Mouse (Mus musculus) liver, embryonic 15.5 days (tissue): ENCODE measurements around the gene Smarcd2. TPM values are rescaled to one million over a fixed set of nuclear protein-coding genes. Genes with fewer than 3 reads are reported as not detected.
A peak's percentile ranks its signal among the peaks of the same experiment; 100 is the strongest.

Source experiments
- ATAC-seq: fragments of 200-750 bp; cut with Nextera tagmentation; 2 replicates; pipeline ENCODE4 v1.8.0; 2017; ENCODE audit warnings: moderate number of reproducible peaks, mild to moderate bottlenecking, moderate library complexity; ENCODE audit not compliant: insufficient read depth
- H3K27ac ChIP-seq: fragments of 300-500 bp; sonication (generic); replicated peaks from 2 replicates; pipeline ENCODE4 v1.5.1; 2015; ENCODE audit warnings: mild to moderate bottlenecking, inconsistent platforms
- H3K27me3 ChIP-seq: fragments of 300-500 bp; sonication (generic); 2 replicates; pipeline ENCODE4 v1.6.1; 2015; ENCODE audit warnings: mild to moderate bottlenecking, inconsistent platforms
- H3K36me3 ChIP-seq: fragments of 300-500 bp; sonication (generic); replicated peaks from 2 replicates; pipeline ENCODE4 v1.6.1; 2015; ENCODE audit warnings: moderate library complexity, mild to moderate bottlenecking, inconsistent platforms
- H3K4me1 ChIP-seq: fragments of 300-500 bp; sonication (generic); replicated peaks from 2 replicates; pipeline ENCODE4 v1.6.1; 2015; ENCODE audit warnings: inconsistent platforms
- H3K4me2 ChIP-seq: fragments of 300-500 bp; sonication (generic); 2 replicates; pipeline ENCODE4 v1.6.1; 2015; ENCODE audit warnings: moderate library complexity, mild to moderate bottlenecking, inconsistent platforms
- H3K4me3 ChIP-seq: fragments of 300-500 bp; sonication (generic); replicated peaks from 2 replicates; pipeline ENCODE4 v1.5.1; 2015; ENCODE audit warnings: mild to moderate bottlenecking, inconsistent platforms
- H3K9ac ChIP-seq: fragments of 300-500 bp; sonication (generic); 2 replicates; pipeline ENCODE4 v1.6.1; 2015; ENCODE audit warnings: moderate library complexity, mild to moderate bottlenecking, inconsistent platforms
- H3K9me3 ChIP-seq: fragments of 300-500 bp; sonication (generic); replicated peaks from 2 replicates; pipeline ENCODE4 v1.6.1; 2016; ENCODE audit warnings: inconsistent platforms
- WGBS: fragments of 180-500 bp; shearing (Covaris S2); methylation state at CpG from one replicate; pipeline ENCODE4 v1.1.7; 2015; ENCODE audit warnings: mixed read lengths; ENCODE audit not compliant: insufficient replicate concordance; 5-methylcytosine and 5-hydroxymethylcytosine counted together
- polyA plus RNA-seq: library from polyadenylated mRNA; unstranded; fragments of >200 nt; fragmentation: Nextera tagmentation; extraction: Ambion mirVana; gene quantifications from 2 replicates; pipeline ENCODE4 v1.2.1, GENCODE M21; 2015

Smarcd2 gene
- 26.7 and 26.8 TPM in 2 replicates for polyA plus RNA-seq

DNA sequence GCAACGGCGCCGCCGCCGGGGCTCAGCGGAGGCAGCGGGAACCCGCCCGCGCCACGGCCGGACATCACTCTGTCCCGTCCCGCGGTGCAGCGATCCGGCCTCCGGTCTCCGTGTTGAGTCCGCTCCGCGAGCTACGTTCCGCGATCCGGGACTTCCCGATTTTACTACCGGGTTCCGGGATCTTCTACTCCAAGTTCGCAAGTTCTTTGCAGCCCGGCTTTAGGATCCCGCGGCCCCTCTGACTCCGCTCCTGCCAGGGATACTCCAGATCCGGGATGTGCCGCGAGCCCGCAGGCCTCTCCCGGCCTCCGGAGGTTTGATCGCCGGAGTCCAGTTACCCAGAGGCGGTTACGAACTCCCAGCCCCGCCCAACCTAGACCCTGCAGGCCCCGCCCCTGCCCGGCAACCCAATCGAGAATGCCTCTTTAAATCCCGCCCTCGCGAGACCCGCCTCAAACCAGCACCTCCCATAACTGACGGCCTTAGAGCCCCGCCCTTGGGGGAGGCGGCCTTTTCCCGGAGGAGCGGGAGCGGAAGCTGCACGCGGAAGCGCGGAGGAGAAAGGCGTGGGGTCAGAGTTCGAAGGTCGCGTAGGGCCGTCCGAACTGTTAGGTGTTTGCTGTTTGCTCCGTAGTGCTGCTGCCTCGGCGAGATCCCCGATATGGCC, at the start of gene Smarcd2:
TSS of gene Smarcd2 (minus strand) at position 329 of the 667 bp plus-strand sequence.
- Histone ChIP-seq H3K9ac (peak within 1 kb of the TSS; percentile 99), H3K4me2 (peak within 1 kb of the TSS; percentile 92), H3K4me1 (peaks cover 58% of the 10 kb centered on the region), H3K9me3 (no peaks in the 10 kb centered on the region), H3K36me3 (peaks cover 7% of the 10 kb centered on the region; the same call in 1 of the 2 replicates), H3K27ac (peak within 1 kb of the TSS; percentile 93), H3K4me3 (peak within 1 kb of the TSS; percentile 99), H3K27me3 (no peaks in the 10 kb centered on the region)
- peak; percentile 93 for ATAC-seq
- WGBS: under 1% methylated on average over 69 of the region's 72 CpGs

DNA sequence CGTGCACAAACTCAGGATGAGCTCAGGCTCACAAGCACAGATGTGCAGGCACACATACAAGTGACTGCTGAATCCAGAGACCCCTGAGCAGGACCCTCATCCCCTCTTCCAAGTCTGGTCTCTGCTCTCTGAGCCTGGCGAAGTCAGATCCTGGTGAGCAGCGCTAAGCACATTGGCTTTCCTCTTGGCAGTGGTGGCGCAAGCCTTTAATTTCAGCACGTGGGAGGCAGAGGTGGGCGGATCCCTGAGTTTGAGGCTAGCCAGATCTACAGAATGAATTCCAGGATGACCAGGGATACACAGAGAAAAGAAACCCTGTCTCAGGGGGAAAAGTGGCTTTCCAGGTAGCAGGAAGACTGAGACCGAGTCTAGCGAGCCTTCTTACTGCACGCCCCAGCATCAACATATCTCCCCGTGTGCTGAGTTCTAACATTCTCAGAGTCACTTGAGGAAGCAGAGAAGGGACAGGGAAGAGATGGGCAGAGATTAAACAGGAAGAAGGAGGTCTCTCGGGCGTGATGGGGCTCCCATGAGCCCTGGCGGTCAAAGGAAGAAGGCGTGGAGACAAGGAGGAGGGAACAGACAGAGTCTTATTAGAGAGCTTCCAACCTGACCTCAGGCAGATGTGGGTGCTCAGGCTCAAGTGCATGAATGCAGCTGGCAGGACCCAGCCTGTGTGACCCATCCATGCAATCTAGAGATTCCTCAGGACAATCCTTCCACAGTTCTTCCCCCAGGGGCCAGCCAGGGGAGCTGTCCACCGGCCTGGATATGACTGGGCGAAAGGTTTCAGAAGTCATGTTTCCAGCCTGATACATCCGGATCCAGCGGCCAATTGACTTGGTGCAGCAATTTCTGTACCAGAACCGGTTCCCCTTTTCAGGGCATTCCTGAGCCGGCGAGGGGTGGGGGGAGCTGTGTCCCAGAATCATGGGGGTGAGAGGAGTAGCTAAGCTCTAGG, 45.9 kb upstream of the Smarcd2 start:
- Histone ChIP-seq H3K4me1 (peaks cover 9% of the 10 kb centered on the region; the same call in 1 of the 2 replicates), H3K27me3 (no peaks in the 10 kb centered on the region), H3K36me3 (no peaks in the 10 kb centered on the region), H3K27ac (no peak overlapping the region; the same call in 1 of the 2 replicates), H3K4me3 (no peak overlapping the region), H3K9ac (no peak overlapping the region), H3K4me2 (no peak overlapping the region), H3K9me3 (no peaks in the 10 kb centered on the region)
- ATAC-seq: peak; percentile 12; the same call in 1 of the 2 replicates
- 43% methylated on average over 21 of the region's 21 CpGs for WGBS

DNA sequence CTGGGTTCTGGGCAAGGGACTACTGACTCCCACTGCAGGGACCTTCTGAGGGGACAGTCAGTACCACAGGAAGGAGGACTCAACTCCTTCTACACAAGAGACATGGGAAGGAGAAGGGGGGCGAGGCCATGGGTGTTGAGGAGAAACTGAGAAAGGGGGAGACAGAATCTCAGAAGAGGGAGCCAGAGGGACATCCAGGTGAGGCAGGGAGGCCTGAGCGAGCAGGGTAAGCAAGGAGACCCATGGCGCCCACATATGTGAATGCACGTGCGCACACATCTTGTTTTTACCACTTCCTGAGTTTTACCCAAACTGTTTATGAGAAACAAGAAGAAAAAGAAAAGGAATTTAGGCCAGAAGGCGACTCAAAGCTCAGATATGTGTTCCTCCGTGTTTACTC, 45.0 kb upstream of the Smarcd2 start:
- WGBS: 53% methylated on average over 7 of the region's 7 CpGs
- Histone ChIP-seq H3K27me3 (no peaks in the 10 kb centered on the region), H3K4me1 (peaks cover 15% of the 10 kb centered on the region), H3K27ac (no peak overlapping the region), H3K9me3 (no peaks in the 10 kb centered on the region), H3K4me2 (no peak overlapping the region), H3K9ac (no peak overlapping the region), H3K36me3 (no peaks in the 10 kb centered on the region), H3K4me3 (no peak overlapping the region)
- ATAC-seq: no peak

DNA sequence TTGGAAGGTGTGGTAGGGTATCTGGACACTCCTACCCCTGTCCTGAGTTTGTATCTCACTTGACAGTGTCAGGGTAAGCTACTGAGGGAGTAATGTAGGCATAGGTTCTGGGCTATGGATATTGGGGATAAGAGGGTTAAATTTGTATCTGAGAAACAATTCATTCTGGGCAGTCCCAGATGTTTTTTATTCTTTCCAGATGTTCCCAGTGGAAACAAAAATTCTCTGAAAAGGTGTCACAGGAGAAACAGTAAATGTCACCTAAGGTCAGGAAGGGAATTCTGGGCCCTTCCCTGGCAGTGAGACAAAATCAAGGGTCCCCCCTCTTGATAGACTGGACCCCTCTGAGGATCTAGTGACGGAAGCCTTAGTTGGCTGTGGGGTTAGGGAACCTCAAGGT, 43.6 kb upstream of the Smarcd2 start:
- H3K4me2 ChIP-seq: no peak overlapping the region
- H3K27me3 ChIP-seq: no peaks in the 10 kb centered on the region
- H3K36me3 ChIP-seq: no peaks in the 10 kb centered on the region
- no peak for ATAC-seq
- no peaks in the 10 kb centered on the region for H3K9me3 ChIP-seq
- 67% methylated on average over 1 of the region's 1 CpGs for WGBS
- H3K27ac ChIP-seq: no peak overlapping the region
- H3K4me3 ChIP-seq: no peak overlapping the region
- H3K4me1 ChIP-seq: peaks cover 15% of the 10 kb centered on the region
- H3K9ac ChIP-seq: no peak overlapping the region

DNA sequence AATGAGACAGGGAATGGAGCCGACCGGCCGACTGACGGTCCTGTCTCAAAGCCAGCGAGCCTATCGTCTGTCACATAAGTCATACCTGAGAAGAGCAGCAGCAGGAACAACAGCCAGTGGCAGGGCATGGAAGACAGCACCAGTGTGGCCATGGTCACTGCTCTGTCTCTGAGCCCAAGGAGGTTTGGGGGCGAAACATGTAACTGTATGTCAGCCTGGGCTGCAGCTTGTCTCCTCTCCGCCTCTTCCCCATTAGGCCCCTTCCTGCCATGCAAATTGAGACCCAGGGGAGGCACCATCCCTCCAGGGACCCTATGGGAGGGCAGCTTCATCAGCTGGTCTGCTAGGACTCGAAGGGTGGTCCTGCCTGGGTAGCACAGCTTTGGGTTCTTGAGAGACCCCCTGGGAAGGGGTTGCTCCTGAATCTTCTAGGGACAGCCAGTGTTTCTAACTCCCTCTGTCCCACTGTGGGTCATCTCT, 41.6 kb upstream of the Smarcd2 start, which contains the start of gene Cd79b:
TSS of gene Cd79b (minus strand) at position 430 of the 480 bp plus-strand sequence.
- no peak for ATAC-seq
- H3K4me2 ChIP-seq: peak within 1 kb of the TSS; percentile 20; the same call in 1 of the 2 replicates
- no peak within 1 kb of the TSS for H3K9ac ChIP-seq
- H3K27ac ChIP-seq: no peak within 1 kb of the TSS
- no peaks in the 10 kb centered on the region for H3K27me3 ChIP-seq
- peaks cover 15% of the 10 kb centered on the region for H3K4me1 ChIP-seq
- H3K36me3 ChIP-seq: no peaks in the 10 kb centered on the region
- 32% methylated on average over 9 of the region's 9 CpGs for WGBS
- H3K4me3 ChIP-seq: peak within 1 kb of the TSS; percentile 28
- no peaks in the 10 kb centered on the region for H3K9me3 ChIP-seq

DNA sequence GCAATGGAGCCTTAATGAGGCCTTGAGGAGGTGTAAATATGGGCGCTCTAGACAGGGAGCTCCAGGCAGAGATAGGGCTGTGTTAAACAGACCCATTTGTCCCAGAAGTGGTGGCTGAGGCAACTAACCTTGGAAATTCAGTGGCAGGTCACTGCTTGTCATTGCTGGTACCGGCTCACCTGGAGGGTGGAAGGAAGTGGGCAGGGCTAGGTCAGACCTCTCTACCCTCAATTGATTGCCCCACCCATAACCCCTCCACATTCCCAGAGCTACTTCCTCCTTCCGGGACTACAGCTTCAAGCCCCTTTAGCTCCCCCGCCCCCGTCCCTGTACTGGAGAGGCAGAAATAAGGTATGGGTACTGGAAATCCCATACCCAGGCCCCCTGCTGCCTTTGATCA, 40.8 kb upstream of the Smarcd2 start:
- Histone ChIP-seq H3K4me3 (peak overlapping the region; percentile 28), H3K27me3 (no peaks in the 10 kb centered on the region), H3K9me3 (no peaks in the 10 kb centered on the region), H3K4me1 (peaks cover 8% of the 10 kb centered on the region), H3K9ac (no peak overlapping the region), H3K4me2 (peak overlapping the region; percentile 20; the same call in 1 of the 2 replicates), H3K27ac (no peak overlapping the region), H3K36me3 (no peaks in the 10 kb centered on the region)
- no peak for ATAC-seq
- WGBS: 29% methylated on average over 5 of the region's 5 CpGs

DNA sequence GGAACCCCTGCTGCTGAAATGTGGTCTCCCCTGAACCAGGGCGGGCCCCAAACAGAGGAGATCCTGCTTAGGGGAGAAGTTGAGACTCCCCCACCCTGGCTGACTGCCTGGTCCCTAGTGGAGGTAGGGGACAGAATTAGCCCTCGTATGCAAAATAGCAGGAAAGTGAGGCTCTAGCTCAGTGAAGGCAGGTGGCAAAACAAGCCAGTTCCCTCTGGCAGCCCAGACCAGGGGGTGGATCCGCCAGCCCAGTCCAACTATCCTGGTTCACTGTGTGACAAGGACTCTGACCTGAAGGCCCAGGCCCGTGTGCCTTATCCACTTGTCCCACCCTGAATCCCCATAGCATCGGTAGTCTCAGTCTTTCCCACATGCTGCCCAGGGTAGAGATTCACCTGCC, 37.4 kb upstream of the Smarcd2 start:
- Histone ChIP-seq H3K36me3 (no peaks in the 10 kb centered on the region), H3K4me2 (no peak overlapping the region), H3K4me3 (no peak overlapping the region), H3K9me3 (no peaks in the 10 kb centered on the region), H3K27ac (no peak overlapping the region), H3K9ac (no peak overlapping the region), H3K27me3 (no peaks in the 10 kb centered on the region), H3K4me1 (peaks cover 6% of the 10 kb centered on the region; the same call in 1 of the 2 replicates)
- WGBS: 62% methylated on average over 5 of the region's 5 CpGs
- no peak for ATAC-seq

DNA sequence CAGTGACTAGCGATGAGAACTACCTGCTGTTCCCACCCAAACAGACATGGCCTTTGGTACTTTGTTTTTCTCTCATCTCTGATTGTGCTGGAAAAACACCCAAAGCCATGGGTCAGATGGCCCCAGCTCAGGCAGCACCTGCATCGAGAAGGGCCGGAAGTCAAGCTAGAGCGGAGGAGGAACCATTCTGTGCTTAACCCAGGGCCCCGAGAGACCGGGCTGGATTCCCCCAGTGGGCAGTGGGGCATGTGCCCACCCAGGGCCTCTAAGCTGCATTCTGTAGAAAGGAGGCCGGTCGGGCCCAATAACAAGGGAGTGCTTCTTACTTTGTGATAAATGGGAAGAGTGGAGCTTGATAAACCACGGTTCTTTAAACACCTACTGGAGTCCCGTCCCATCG, 35.4 kb upstream of the Smarcd2 start:
- WGBS: 69% methylated on average over 11 of the region's 11 CpGs

DNA sequence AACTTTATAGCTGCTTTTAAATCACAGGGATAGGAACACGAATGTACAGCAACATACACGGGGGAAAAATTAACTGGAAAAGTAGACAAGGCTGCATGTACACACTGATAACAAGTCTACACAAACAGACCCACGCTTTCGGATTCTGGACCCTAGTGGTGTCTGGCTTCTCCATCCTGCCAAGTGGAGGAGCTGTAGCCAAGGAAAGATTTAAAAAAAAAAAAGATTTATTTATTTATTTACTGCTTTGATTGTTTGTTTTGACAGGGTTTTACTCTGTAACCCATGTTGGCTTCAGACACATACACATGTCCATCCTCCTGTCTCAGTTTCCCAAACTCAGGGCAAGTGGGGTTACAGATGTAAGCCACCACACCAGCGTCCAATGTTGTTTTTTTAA, 34.7 kb upstream of the Smarcd2 start:
- no peak overlapping the region for H3K27ac ChIP-seq
- no peak for ATAC-seq
- H3K9me3 ChIP-seq: no peaks in the 10 kb centered on the region
- no peak overlapping the region for H3K4me2 ChIP-seq
- no peaks in the 10 kb centered on the region for H3K36me3 ChIP-seq
- H3K9ac ChIP-seq: no peak overlapping the region
- no peaks in the 10 kb centered on the region for H3K27me3 ChIP-seq
- no peaks in the 10 kb centered on the region; the same call in 1 of the 2 replicates for H3K4me1 ChIP-seq
- WGBS: 54% methylated on average over 5 of the region's 5 CpGs
- no peak overlapping the region for H3K4me3 ChIP-seq

More for the DNA sequence above, 35.4 kb upstream of the Smarcd2 start:
- H3K4me2 ChIP-seq: no peak overlapping the region
- no peaks in the 10 kb centered on the region for H3K36me3 ChIP-seq
- H3K4me3 ChIP-seq: no peak overlapping the region
- no peaks in the 10 kb centered on the region for H3K9me3 ChIP-seq
- H3K27me3 ChIP-seq: no peaks in the 10 kb centered on the region
- no peak overlapping the region for H3K27ac ChIP-seq
- peaks cover 2% of the 10 kb centered on the region; the same call in 1 of the 2 replicates for H3K4me1 ChIP-seq
- no peak overlapping the region for H3K9ac ChIP-seq
- ATAC-seq: no peak

DNA sequence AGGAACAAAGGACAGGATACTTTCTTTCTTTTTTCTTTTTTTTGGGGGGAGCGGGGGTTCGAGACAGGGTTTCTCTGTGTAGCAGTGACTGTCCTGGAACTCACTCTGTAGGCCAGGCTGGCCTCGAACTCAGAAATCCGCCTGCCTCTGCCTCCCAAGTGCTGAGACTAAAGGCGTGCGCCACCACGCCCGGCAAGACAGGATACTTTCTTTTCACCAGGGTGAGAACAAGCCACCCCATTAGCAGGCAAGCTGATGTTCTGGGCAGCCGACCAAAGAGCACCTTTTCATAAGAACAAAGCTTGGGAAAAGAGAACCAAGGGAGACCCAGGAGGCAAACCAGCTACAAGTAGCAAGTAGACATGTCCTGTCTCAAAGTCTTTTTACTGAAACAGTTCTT, 34.0 kb upstream of the Smarcd2 start:
- Histone ChIP-seq H3K4me2 (no peak overlapping the region), H3K36me3 (no peaks in the 10 kb centered on the region), H3K4me3 (no peak overlapping the region), H3K4me1 (no peaks in the 10 kb centered on the region; the same call in 1 of the 2 replicates), H3K9ac (no peak overlapping the region), H3K9me3 (no peaks in the 10 kb centered on the region), H3K27ac (no peak overlapping the region), H3K27me3 (no peaks in the 10 kb centered on the region)
- ATAC-seq: no peak
- 63% methylated on average over 9 of the region's 9 CpGs for WGBS

DNA sequence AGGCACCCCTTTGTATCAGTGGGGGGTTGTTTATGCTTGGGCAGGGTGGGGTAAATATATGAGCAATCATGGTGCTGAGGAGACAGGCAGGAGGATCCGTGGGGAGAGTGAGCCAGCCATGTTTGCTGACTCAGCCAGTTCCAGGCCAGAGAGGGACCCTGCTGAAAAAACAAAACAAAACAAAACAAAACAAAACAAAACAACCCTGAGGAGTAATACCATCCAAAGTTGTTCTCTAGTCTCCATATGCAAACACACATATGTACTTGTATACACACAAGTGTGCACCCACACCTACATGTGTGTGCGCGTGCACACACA, 33.3 kb upstream of the Smarcd2 start:
- H3K27me3 ChIP-seq: no peaks in the 10 kb centered on the region
- WGBS: 80% methylated on average over 3 of the region's 3 CpGs
- no peaks in the 10 kb centered on the region for H3K36me3 ChIP-seq
- 0 out of 2 replicates have a peak overlapping the region, but pooled peaks have one; percentile 33 for H3K27ac ChIP-seq
- ATAC-seq: 0 out of 2 replicates have a peak, but pooled peaks have one; percentile 6
- no peak overlapping the region for H3K4me3 ChIP-seq
- no peak overlapping the region for H3K4me2 ChIP-seq
- no peaks in the 10 kb centered on the region for H3K9me3 ChIP-seq
- H3K4me1 ChIP-seq: no peaks in the 10 kb centered on the region; the same call in 1 of the 2 replicates
- no peak overlapping the region for H3K9ac ChIP-seq
